Mouse (Mus musculus) left cerebral cortex, postnatal 10 days (tissue): ENCODE measurements around the gene Rangap1. TPM values are rescaled to one million over a fixed set of nuclear protein-coding genes. Genes with fewer than 3 reads are reported as not detected.
"Not testable (repeated sequence)": the region's sequence is repeated elsewhere in the genome, so short reads cannot be mapped to it uniquely, and the experiment has no call there.

Experiments
- DNase-seq, 2 experiments: peaks; one replicate each; pipeline ENCODE4 v3.0.0; 2021 to 2022; ENCODE audit warnings: low spot score in 2 of 2, mixed read lengths in 1 of 2; ENCODE audit errors: extremely low spot score in 1 of 2
- intact Hi-C: fragments of 180-260 bp; cut with DNase I; formaldehyde crosslinking; loops from one replicate; pipeline ENCODE4 v1.15.1; 2025
- total RNA-seq, 2 experiments: library from RNA; stranded (reverse); gene quantifications; 2 replicates each; pipeline ENCODE4 v1.2.3; 2021

Rangap1 gene
- total RNA-seq, 2 experiments from 2014 or later = 200 to 211 TPM

DNA sequence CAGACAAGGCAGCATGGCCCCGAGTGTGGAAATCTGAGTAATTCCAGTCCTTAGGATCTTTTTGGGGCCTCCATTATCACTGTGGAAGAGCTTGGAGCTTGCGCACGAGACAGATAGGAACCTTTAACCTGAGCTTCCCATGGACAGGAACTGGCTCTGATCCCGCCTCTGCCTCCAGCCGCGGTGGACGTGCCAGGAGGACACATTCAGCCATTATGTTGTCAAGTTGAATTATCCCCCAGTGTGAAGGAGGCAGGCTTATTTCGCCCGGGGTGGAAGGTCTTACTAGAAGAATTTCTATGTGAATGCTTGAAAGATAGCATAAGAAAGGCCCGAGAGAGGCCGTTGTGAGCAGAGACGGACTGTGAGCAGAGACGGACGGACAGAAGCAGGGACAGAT, 4.4 kb upstream of the Rangap1 start:
- intact Hi-C loops = loop anchor here (5.0 kb wide), 1 partner anchor 63 kb away; no protein-coding TSS in a partner anchor

DNA sequence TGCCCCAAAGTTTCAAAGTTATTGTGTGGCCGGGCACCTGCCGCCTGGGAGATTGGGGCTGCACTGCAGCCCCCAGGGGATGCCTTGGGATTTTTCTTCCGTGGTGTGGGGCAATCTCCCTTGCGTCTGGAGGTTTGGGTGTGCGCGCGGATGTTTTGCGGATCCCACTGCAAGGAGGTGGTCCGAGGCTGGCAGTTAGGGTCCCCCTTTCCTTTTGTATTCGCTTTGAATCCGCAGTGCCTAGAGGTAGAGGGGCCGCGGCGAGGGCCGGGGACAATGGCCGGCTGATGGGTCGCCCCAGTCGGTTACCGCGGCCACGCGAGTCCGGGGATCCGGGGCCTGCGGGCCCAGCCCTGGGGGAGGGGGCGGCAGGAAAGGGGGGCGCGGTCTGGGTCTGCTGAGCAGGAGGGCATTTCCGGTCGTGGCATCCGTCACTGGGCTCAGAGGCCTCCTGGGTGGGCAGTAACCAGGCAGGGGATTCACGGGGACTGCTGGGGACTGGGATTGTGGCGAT, 328 bp upstream of the Rangap1 start:
- intact Hi-C loops = loop anchor here (5.0 kb wide), 1 partner anchor 67 kb away; no protein-coding TSS in a partner anchor
- peak; percentile 60 to 91 for DNase-seq

More for the DNA sequence above, 4.4 kb upstream of the Rangap1 start:
- DNase-seq = peak in 1 of 2 experiments; percentile 41

DNA sequence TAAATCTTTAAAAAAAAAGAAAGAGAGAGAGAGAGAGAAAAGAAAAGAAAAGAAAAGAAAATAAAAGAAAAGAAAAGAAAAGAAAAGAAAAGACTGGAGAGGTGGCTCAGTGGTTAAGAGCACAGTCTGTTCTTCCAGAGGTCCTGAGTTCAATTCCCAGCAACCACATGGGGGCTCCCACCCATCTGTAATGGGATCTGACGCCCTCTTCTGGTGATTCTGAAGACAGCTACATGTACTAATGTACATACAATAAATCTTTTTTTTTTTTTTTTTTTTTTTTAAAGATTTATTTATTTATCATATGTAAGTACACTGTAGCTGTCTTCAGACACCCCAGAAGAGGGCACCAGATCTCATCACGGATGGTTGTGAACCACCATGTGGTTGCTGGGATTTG, 3.0 kb downstream of the Rangap1 start:
- DNase-seq, intact Hi-C loops: not testable (repeated sequence)

DNA sequence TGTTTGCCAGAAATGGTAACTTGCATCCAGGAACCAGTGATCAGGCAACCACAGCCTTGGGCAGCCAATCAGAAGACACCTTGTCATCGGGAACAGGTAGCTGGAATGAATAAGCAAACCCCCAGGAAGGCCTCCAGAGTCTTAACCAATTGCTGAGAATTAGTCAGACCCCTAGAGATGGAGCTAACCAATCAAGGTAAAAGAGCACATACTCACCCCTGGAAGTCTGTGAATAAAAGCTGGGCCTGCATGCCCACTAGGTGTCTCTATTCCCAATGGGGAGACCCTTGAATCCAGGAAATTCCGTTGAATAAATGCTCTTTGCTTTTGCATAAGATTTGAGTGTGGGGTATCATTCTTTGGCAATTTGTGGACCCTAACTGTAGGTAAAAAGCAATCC, 5.4 kb downstream of the Rangap1 start:
- DNase-seq = no peak
- intact Hi-C loops = no loop called here

DNA sequence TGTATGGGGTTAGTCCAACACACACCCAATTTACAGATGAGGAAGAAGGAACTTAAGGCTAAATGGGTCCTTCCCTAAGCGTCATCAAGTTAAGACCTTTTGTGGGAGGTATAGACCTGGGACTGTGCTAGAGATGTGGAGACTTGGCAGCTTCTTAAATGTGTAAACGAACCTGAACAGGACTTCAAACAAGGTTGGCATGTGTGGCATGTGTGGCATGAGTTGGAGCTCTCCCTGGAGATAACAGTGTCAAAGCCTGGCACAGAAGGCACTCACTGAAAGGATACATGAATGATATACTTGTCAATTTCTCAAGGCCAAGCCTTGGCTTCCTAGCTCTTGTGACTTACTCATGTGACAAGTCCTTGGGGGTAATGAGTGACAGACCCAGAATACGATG, 6.0 kb downstream of the Rangap1 start:
- DNase-seq = no peak
- intact Hi-C loops = no loop called here

DNA sequence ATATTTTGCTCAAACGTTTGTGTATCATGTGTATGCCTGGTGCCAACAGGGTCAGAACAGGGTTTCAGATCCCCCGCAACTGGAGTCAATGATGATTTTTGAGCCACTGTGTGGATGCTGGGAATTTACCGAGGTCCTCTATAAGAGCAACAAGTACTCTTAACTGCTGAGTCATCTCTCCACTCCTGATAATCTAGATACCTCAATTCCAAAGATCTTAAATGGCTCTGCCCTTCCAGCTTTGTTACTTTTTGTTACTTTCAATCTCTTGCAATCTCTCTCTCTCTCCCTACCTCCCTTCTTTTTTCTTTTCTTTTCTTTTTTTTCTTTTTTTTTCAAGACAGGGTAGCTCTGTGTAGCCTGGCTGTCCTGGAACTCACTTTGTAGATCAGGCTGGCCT, 10.3 kb downstream of the Rangap1 start:
- intact Hi-C loops = no loop called here

DNA sequence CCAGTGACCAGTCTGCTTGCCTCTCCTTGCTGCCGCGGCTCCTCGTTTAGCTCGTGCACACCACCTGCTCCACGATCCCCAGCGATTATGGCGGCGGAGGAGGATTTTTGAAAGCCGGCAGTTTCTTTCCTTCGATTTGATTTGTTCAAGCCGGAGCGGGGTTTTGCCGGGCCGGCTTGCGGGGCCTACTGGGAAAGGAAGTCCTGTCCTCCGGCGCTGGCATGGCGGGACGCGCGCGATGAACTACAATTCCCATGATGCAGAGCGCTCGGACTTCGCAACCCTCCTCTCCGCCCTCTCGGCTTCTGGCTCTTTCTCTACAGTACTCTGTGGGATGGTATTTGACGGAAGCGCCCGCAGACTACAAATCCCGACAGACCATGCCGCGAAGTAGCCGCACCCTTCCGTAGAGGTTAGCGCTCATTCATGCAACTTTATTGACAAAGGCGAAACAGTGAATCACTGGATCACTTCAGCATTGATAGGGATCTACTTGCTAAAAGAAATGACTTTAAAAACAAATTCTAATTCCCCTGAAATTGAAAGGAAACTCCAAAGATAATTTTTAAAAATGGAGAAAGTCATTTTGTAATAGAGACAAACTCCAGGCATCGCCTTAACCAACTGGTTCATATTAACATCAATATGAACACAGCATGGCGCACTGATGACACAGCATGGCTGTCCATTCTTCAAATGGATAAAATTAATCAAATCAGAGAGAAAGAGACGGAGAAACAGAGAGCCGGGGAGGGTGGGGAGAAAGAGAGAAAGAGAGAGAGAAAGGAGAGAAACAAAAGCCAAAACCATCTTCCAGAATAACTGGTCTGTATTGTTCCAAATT, 15.3 kb downstream of the Rangap1 start:
- intact Hi-C loops = no loop called here
- DNase-seq = peak; percentile 98 to 99

More for the DNA sequence above, 10.3 kb downstream of the Rangap1 start:
- DNase-seq = no peak

DNA sequence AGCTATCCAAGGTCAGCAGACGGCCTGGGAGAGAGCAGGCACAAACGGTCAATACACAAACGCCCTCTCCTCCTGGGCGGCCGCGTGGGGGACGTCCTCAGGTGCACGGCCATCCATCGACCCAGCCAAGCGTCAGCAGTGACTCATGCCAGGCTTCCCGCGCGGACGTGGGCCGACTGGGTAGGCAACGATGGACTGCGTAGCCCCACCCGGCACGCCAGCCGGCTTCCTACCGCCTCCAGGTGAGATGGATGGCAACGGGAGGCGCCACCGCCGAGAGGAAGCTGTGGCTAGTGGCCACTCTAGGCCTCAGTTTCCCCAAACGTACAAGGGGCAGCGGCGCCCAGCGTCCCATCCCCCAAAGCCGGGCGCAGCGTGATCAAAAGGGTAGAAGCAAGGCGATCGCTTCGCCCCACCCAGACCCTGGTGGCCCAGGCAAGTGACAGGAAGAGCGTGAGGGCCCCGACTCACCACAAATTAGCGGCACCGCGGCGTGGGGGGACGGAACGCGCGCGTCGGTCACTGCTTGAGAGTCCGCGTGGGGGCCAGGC, 16.0 kb downstream of the Rangap1 start:
- intact Hi-C loops = no loop called here
- peak in 1 of 2 experiments; percentile 70 for DNase-seq

DNA sequence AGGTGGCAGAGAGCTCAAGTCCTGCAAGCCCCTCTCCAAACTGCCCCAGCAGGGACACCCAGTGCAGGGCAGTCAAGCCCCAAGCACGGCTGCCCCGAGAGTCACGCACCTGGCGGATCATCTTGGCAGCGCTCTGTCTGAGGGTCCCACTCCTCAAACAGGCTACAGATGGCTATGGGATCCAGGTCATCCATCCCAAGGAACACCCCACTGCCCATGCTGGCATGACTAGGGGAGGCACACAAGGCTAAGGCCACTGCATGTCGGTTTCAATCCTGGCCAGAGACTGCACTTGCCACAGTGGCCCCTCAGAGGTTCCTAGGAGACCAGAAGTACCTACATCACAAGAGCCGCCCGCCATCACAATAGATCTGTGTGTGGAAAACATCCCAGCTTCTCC, 19.4 kb downstream of the Rangap1 start:
- intact Hi-C loops = no loop called here
- DNase-seq = no peak

DNA sequence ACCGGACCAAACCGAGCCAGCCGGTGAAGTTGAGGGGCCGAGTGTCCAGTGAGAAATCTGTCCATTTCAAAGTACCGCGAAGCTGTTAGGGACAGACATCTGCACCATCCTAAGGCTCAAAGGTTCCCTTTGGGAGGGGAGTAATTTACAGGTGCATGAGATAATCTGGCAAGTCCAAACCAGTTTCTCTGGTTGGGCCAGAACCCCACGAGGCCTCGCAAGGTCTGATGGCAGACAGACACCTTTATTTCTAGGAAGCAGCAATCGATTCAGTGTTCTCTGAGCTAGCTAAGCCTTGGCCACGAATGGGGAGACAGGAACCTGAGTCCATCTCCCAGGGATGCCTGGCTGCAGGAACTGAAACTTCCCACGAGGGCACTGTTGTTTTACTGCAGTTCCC, 21.7 kb downstream of the Rangap1 start:
- DNase-seq = no peak
- intact Hi-C loops = no loop called here

DNA sequence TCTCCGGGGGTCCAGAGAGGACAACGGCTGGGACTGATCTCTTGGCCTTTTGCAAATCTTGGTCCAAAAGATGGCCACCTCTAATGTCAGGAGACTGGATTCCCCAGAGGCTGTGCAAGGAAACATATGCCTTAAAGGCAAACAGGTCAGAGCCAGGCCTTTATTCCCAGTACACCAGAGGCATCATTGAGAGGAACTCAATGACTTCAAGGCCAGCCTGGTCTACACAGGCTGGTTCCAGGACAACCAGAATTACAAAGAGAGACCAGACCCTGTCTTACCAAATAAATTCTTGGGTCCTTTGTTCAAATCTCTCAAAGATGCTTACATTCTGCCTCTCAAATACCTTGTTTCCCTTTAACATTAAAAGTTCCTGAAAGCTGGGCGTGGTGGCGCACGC, 23.0 kb downstream of the Rangap1 start:
- intact Hi-C loops = no loop called here
- DNase-seq = no peak

DNA sequence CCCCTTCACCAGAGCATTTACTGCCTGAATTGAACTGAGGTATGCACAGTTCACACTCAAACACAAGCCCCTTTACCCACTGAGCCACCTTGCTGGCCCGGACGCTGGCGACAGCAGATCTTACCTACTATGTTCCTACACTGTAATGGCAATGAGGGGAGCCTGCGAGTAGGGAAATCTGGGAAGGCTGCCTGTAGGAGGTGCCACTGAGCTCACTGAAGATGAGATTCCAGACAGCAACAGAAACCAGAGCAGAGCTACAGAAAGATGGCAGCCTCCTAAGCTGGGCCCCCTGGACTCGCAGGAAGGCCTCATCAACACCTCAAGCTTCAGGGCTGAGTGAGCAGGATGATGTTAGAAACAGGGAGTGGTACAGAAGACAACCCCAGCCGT, 26.2 kb downstream of the Rangap1 start:
- no peak for DNase-seq
- intact Hi-C loops = no loop called here

DNA sequence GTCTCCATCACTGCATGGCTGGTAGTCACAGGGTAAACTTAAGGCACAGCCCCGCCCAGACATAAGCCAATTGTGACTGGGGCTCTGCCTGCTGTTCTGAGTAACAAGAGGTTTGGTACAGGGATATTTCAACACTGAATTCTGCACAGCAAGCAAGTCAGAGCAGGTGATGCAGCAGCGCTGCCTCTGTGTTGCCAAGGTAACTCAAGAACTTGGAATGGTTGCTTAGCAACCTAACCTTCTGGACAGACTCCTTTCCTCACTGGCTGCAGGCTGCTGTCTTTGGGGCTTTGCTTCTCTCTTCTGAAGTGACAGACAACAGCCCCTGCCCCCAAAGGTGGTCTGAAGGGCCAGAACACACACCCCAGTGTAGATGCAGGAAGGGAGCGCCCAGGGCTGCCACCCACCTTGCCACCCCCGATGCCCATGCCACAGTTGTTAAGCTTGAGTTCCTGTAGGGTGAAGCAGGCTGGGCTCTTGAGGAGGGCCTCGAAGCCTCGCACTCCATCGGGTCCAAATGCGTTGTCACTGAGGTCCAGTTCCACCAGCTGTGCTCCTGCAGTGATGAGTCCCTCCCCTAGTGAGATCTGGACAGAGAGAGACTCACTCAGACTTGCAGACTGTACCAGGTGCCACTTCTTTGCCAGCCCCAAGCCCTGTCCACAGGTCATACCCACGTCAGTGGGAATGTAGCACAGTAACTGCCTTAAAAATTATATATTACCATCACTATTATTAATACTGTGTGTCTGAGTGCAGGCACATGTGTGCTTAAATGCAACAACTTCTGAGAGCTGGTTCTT, 26.8 kb downstream of the Rangap1 start:
- peak in 1 of 2 experiments; percentile 51 for DNase-seq
- intact Hi-C loops = no loop called here

DNA sequence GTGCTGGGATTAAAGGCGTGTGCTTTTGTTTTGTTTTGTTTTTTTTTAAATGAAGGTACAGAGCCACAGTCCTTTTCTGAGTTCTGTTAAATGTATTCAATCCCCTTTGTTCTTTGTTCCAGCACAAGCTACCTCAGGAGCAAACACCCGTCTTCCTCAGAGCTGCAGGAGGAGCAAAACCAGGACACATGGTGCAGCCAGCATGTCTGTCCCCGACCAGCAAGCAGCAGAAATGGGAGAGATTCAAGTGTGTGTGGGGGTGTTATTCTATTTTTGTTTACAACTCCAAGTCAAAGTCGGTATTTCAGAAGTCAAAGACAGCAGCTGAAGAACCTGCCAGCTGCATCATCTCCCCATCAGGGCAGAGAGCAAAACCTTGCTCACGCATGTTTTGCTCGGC, 31.6 kb downstream of the Rangap1 start:
- intact Hi-C loops = no loop called here
- DNase-seq = no peak

DNA sequence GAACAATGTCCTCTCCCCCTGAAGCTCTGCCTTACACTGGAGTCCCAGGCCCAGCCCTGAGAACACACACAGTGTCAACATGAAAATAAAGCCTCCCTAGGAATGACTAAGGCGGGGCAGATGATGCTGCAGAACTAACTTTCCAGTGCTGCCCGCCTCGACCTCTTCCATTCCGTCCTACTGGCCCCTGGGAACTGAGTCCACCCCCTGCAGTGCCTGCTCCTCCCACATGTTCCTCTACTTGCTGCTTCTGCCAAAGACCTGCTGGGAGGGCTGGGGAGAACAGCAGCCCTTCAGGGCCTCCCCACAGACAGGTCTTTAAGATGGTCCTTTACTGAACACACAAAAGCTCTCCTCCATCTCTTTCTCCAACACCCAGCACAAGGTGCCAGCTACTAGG, 34.5 kb downstream of the Rangap1 start:
- intact Hi-C loops = no loop called here
- no peak for DNase-seq

DNA sequence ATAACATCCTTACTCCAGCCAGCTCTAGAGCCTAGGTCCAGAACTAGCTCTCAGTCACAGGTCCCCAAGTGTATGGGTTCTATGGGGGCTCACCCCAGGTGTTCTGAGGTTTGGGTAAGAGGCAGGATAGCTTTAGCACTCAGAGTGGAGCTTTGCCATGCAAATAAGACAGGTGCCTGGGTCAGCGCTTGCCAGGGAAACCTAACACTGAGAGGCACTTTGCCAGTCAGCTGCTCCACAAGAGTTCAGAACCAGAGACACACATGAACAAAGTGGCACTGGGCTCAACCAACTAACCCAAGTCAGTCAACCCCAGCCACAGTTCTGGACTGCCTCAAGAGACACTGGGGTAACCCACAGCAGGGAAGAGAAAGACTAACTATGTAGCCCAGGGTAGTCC, 35.6 kb downstream of the Rangap1 start:
- intact Hi-C loops = no loop called here
- DNase-seq = no peak

DNA sequence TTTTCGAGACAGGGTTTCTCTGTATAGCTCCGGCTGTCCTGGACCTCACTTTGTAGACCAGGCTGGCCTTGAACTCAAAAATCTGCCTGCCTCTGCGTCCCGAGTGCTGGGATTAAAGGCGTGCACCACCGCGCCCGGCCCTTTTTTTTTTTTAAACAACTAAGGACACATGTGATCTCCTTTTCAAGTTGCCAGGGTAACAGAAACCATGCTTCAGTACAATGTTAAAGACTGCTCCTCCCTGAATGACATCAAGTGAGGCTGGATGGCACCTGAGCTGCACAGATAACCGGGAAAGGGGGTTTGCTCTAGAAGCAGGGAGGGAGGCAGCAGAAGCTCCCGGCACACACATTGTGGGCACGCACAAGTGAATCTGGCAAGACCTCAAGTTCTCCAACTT, 36.3 kb downstream of the Rangap1 start:
- intact Hi-C loops = no loop called here
- no peak for DNase-seq

DNA sequence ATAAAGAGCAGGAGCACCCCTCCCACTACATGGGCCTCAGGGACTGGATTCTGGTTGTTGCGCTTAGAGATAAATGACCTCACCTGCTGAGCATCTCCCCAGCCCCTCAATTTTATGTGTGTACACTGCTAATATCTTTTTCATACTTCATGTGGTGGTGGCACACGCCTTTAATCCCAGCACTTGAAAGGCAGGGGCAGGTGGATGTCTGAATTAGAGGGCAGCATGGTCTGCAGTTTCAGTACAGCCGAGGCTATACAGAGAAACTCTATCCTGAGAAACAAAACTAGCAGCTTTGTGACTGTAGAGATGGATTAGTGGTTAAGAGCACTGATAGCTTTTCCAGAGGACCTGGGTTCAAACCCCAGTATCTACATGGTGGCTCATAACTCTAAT, 42.2 kb downstream of the Rangap1 start:
- intact Hi-C loops = no loop called here

DNA sequence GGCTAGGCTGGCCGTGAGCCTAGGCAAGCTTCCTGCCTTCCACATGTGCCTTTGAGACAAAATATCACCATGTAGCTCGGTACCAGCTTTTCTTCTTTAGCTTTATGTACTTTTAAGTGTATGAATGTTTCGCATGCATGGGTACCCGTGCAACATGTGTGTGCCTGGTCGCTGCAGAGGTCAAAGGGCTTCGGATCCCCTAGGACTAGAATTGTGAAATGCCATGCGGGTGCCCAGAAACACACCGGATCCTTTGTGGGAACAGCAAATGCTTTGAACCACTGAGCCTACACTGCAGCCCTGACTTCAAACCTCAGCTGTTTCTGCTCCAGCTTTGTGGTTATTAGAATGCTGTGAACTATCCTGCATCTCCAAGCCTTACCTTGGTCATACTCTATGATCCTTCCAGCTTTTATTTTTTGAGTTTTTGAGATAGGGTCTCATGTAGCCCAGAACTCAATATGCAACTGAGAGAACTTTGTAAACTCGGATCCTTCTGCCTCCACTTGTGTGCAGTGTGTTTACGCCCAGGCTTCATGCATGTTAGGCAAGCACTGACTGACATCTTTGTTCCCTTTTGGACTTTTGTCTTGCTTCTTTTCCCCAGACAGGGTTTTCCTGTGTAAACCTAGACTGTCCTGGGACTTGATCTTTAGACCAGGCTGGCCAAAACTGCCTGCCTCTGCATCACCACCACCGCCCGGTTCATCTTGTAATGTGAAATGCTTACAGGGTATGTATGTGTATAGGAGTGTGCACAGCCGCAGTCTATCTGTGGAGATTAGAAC, 42.8 kb downstream of the Rangap1 start:
- intact Hi-C loops = no loop called here
- DNase-seq = no peak

More for the DNA sequence above, 42.2 kb downstream of the Rangap1 start:
- no peak for DNase-seq
